Mouse (Mus musculus) cerebellum, adult 9-10 months (tissue): Measurements from ENCODE around the gene Nav2.
A peak's percentile ranks its signal among the peaks of the same experiment; 100 is the strongest.

Source experiments
- DNase-seq: peaks from one replicate; pipeline ENCODE4 v3.0.0; 2022

The Nav2 gene

GRCm38 (mm10) chr7:49010739-49011138, 102.2 kb downstream of the Nav2 start:
- no peak for DNase-seq

DNA sequence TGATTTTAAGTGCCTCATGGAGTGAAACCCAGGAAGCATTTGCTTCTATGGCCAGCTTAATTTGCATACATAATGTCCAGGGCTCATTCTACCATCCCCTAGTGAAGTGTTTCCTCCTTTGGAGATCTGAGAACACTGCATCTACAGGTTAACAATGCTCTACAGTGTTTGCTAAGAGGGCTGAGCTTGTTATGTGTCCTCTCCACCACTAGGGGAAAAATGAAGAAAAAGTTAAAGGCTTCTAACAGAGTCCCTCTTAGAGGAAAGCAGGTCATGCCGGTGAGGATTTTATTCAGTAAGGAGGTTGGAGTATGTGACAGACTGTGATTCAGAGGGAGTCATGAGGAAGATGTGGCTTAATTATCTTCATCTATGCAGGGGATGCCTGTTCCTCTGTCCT, 103.5 kb downstream of the Nav2 start:
- no peak for DNase-seq

GRCm38 (mm10) chr7:49014480-49014879, 106.0 kb downstream of the Nav2 start:
- DNase-seq, result no peak

GRCm38 (mm10) chr7:49015297-49015696, 106.8 kb downstream of the Nav2 start:
- DNase-seq, result no peak

DNA sequence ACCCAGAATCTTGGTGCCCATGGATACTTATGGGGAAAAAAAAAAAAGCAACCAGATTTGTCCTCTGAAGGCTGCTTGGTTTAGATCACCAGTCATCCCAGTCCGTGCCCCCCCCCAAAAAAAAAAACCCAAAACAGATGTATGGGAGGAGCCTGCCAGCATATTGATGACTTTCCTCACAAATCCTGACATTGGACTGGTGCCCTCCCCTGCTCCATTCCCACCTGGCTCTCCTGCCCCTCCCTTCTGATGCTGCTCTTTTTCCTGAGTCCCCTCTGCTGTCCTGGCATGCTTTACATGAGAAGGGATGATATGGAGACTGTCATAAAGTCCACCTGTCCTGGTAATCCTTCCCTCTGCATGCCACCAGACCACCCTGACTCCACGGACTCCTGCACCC, 107.6 kb downstream of the Nav2 start:
- DNase-seq, result no peak

DNA sequence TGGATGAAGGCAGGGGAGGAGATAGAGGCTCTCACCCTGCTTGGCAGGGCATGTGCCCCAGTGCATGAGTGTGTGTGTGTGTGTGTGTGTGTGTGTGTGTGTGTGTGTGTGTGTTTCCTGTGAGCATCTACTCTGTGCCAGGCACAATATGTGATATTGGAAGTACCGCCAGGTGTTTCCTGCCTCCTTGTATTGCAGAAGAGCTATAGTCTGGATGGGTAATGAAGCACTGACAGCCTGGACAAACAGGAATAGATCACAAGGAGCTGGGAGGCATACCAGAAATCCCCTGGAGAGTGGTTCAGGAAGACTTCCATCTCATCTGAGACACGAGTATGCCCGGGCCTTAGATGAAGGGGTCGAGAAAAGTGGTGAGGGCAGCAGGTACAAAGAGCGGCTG, 109.3 kb downstream of the Nav2 start:
- DNase-seq, result no peak

- no peak for DNase-seq
Measured at GRCm38 (mm10) chr7:49018478-49018914, 110.0 kb downstream of the Nav2 start.

DNA sequence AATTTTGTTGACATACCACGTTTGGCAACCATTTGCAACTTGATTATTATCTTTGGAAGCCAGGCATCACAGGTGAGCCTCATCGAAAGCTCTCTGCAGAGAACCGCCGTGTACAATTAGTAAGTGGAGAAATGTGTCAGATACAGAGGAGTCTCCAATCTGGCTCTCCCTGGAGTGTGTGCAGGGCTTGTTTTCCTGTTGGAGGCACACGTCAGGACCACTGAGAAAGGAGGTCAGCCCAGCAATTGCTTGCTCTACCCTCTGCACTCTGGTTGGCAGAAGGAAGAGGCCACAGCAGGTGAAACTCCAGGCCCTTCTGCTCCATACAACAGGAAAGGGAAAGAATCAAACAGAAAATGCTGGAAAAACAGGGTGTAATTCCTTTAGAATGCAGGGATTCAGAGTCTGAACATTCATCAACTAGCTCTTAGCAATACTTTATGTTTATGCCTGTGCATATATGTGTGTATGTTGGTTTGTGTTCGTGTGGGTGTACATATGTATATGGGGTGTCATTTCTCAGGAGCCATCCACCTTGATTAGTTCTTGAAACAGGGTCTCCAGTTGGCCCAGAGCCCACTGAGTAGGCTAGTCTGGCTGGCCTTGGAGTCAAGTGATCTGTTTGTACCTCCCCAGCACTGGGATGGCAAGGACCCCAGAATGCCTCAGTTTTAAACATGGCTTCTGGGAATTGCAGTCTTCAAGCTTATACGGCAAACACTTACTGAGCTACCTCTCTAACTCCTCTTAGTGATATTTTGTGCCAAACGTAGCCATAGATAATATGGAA, 116.7 kb downstream of the Nav2 start:
- DNase-seq, result peak; percentile 91

DNA sequence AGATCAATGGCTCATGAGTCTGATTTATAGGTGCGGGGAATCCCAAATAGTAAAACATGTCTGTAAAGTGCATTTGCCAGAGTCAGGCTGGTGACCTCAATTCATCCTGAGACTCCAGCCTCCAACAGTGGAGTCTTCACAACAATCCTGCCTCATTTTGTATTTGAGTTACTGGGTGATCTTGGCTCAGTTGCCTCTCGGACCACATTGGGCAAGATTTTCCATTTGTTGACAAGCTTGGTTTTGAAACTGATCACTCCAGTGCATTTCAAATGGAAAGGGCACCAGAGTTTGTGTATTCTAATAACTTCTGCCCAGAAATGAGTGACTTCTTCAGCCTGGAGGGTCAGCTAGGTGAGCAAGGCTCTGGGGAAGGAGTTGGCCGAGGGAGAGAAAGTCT, 117.5 kb downstream of the Nav2 start:
- no peak for DNase-seq

GRCm38 (mm10) chr7:49026466-49026865, 118.0 kb downstream of the Nav2 start:
- no peak for DNase-seq

DNA sequence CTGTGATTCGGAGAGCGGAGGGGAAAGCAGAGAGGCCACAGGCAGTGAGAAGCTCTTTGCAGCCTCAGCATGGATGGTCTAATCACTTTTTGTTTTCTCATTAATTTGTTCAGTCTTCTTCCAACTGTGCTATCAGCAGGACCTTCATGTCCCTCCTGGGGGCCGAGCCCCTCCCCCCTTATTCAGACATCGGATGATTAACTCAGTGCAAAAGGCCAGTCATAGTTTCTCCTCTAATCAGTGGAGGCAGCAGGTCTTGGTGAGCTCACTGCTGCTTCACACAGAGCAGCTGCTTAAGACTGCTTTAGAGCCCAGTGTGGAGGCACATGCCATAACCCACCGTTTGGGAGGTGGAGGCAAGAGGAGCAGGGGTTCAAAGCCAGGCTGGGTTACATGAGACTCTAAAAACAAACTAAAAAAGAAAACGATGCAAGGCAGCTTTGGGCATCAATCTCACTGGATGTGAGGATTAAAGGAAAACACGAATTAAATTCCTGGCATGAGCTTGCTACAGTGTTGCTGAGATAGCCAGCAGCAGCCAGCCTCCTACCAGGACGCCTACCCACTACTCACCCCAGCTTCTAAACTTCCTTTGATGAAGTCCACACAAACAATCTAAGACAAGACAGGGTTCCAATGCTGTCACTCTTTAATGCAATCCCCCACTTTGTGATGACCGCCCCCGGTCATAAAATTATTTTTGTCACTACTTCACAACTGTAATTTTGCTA, 120.9 kb downstream of the Nav2 start:
- DNase-seq, result no peak

GRCm38 (mm10) chr7:49032216-49032615, 123.7 kb downstream of the Nav2 start:
- DNase-seq, result no peak

GRCm38 (mm10) chr7:49034253-49034652, 125.7 kb downstream of the Nav2 start:
- no peak for DNase-seq

DNA sequence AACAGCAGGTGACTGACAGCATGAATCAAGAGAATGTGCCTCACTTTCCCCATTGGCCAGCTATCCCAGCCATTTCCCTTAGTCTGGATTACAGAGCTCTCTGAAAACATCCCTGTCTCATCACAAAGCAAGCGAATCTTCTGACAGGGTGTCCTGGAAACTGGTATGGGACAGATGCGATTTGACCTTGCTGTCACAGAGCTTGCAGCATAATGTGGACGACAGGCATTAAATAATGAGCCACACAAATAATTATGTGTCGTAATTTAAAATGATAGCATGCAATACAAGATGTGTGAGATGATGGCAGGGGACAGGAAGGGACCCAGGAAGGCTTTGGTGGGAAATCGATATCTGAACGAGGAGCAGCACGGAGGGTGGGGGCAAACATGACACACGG, 131.6 kb downstream of the Nav2 start:
- no peak for DNase-seq

DNA sequence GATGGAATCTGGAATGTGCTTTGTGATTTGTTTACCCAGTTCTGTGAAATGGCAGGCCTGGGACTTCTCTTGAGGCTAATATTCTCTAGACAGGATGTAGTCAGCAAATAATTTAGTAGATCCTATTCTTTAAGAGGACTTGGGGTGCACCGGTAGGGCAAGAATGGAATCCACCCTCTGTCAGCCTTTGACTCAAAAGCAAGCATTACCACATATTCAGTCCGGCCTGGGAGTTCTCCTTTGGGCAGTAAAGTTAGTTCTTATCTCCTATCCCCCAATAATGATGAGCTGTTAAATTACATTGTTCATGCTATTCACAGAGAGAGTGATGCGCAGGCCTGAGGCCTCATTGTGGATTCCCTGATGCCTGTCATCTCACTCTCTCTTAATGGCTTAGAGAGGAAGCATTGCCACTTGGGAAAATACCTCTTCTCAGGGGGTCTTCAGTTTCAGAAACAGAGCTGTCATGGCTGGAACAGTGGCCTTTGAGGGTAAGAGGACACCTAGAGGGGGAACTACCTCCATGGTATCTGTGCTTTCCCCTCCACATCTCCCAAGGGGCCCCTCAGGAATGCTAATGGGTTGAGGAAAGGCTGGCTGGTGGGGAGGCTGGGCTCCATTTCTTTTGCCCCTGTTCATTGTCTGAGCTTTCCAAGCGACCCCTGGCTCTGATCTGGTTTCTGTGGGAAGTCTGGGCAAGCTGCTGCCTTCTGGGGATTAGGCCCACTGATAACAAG, 133.0 kb downstream of the Nav2 start:
- DNase-seq, result no peak

- peak; percentile 50 for DNase-seq
Measured at GRCm38 (mm10) chr7:49045499-49046346, 137.2 kb downstream of the Nav2 start.

DNA sequence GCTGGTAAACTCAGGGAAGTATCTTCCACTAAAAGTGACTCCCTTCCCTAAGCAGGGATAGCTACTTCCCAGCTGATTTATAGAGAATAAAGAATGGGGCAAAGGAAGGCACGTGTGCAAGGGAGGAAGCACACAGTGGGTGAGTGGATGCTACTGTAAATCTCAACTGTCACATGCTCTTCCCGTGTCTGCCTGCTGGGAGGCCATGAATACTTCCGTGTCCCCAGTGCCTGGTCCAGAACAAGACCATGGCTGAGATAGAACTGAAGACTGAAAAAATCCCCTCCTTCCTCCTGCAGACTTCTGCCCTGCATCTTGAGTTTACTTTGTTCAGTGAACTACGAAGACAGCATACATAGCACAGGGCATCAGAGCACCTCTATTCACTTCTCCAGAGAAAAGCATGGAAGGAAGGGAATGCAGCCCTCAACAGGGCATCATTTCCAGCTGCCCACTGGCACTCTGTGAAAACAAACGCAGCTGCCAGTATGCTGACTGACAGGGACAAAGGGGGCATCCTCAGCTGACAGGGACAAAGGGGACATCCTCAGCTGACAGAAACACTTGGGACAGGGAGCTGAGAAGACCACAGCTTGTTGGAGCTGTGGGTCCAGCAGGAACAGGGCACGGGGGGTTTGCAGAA, 138.0 kb downstream of the Nav2 start:
- DNase-seq, result no peak

- no peak for DNase-seq
Measured at GRCm38 (mm10) chr7:49047336-49047735, 138.8 kb downstream of the Nav2 start.

DNA sequence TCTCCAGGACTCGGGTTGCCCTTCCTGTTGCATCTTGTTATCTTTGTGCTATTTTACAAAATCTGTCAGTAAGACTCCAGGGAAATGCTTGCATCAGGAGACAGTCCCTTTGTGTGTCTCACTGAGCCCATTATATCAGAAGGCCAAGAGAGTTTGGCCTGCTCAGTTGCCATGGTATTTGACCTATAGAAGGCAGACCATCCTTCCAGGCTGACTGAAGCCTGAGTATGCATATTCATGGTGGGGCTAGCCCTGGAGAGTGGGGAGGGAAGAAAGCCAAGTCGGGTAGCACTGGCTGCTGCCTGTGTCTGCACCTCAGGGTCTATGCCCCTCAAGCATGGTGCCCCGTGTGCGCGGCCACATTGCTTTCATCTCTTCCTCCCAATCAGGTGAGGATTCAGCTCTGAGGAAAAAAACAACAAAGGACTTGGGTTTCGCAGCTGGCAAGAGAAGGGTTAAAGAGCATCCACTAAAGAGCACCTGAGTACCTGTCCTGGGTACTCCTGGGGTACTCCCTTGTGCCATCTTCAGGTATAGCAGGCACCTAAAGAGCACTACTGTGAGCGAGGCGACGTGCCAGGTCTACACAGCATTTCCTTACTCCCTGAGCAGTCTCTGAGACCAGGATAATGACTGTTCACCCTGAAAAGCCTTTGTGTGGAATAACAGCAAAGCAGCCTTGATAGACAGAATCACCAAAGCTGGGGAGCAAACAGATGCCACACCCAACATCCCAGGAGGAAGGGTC, 144.5 kb downstream of the Nav2 start:
- DNase-seq, result no peak

GRCm38 (mm10) chr7:49055273-49055672, 146.8 kb downstream of the Nav2 start:
- DNase-seq, result peak; percentile 38

DNA sequence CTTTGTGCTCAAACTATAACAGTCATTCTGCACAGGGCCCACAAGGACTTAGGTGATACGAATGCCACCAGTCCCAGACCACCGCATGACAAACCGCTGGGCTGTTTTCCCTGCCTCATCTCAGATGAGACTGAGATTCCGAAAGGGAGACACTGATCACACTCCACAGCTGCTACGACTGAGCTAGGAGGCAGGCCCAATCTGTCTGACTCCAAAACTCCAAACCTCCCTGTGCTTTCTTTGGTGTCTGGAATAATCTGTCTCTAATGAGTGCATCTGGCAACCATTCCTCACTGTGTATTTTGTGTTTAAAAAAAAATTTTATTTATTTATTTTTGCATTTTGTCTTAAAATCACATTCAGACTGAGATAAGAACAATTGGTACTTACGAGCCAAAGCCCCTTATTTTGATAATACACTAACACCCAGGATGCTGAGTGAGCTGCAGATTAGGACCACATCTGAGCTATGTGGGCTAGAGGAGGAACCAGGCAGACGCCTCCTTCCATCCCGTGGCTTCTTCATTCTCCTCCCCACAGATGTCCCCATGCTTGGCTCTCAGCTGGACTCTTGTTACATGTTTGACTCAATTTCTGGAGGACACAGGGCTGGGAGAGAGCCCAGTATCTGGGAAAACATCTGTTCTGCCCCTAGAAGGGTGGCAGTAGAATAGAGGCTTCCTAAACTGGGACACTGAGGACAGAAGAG, 149.9 kb downstream of the Nav2 start:
- no peak for DNase-seq
